Mouse (Mus musculus): Measurements from ENCODE around the gene Zdhhc7. TPM values are rescaled to one million over a fixed set of nuclear protein-coding genes. Genes with fewer than 3 reads are reported as not detected.

Zdhhc7 gene
- total RNA-seq, 2 experiments from 2014 or later = 33.9 to 35.9 TPM

GRCm38 (mm10) chr8:120078080-120078479, 23.2 kb downstream of the Zdhhc7 start:
- peak; percentile 83 for TF ChIP-seq CTCF (conservative IDR thresholded peaks at IDR 0.05)
- no peak overlapping the region for H3K4me3 ChIP-seq
- H3K27ac ChIP-seq = no peak overlapping the region
- peak; percentile 62 to 72 for DNase-seq (ENCODE audit: low spot score in 2 of 2)

GRCm38 (mm10) chr8:120075347-120075746, 25.9 kb downstream of the Zdhhc7 start:
- H3K27ac ChIP-seq = no peak overlapping the region
- no peak overlapping the region for H3K4me3 ChIP-seq
- no peak for DNase-seq (ENCODE audit: low spot score in 2 of 2)
- no peak for TF ChIP-seq CTCF (conservative IDR thresholded peaks at IDR 0.05)

DNA sequence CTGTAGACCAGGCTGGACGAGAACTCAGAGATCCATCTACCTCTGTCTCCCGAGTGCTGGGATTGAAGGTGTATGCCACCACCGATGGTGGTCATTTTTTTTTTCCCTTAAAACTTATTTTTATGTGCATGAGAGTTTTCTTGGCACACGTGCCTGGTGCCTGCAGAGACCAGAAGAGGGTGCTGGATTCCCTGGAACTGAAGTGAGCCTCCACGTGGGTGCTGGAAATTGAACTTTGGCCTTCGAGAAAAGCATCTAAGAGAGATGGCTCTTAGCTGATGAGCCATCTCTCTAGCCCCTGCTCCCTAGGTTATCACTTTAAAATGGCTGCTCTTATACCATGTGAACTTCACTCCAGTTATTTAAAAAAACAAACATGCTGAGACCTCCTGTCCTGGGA, 26.8 kb downstream of the Zdhhc7 start:
- no peak for DNase-seq (ENCODE audit: low spot score in 2 of 2)
- peak; percentile 24; the same call in 1 of the 2 replicates for TF ChIP-seq CTCF (conservative IDR thresholded peaks at IDR 0.05)
- Histone ChIP-seq H3K27ac (no peak overlapping the region), H3K4me3 (no peak overlapping the region)

DNA sequence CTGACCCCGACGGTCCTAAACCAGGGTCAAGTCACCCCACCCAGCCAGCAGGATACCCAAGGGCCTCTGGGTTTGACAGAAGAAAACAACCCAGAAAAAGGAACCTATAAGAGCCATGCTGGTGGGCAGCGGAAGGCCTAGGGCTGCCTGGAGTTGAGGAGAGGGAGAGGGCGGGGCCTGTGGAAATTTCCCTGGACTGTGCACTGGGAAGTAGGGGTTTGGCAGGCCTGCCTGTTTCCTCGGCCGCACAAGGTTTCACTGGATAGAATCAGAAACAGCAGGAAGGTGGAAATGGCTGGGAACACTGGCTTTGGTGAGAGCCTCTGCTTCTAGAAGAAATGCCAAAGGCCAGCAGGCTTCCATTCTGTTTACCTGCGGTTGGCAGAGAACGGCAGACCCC, 28.5 kb downstream of the Zdhhc7 start:
- no peak for DNase-seq (ENCODE audit: low spot score in 2 of 2)
- no peak overlapping the region for H3K27ac ChIP-seq
- H3K4me3 ChIP-seq = no peak overlapping the region
- no peak for TF ChIP-seq CTCF (conservative IDR thresholded peaks at IDR 0.05)

GRCm38 (mm10) chr8:120072259-120072658, 29.0 kb downstream of the Zdhhc7 start:
- no peak for DNase-seq (ENCODE audit: low spot score in 2 of 2)
- Histone ChIP-seq H3K4me3 (no peak overlapping the region), H3K27ac (no peak overlapping the region)
- TF ChIP-seq CTCF (conservative IDR thresholded peaks at IDR 0.05) = no peak

DNA sequence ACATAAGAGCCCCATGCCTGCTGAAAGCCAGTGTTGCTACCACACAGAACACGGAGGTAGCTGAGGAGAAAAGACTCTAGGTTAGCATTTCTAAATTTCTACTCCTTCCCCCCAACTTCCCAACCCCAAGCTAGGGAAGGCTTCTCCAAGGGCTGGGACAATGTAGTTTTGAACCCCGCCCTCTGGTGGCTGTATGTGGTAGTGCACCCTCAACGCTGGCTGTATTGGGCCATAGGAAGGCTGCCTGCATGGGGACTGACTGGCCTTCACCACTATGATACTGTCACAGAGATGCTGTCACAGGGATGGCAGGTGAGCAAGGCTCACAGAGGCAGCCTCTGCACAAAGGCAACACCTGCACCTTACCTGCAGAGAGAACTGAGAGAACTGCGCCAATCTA, 29.6 kb downstream of the Zdhhc7 start:
- peak; percentile 96 for TF ChIP-seq CTCF (conservative IDR thresholded peaks at IDR 0.05)
- peak; percentile 63 to 87 for DNase-seq (ENCODE audit: low spot score in 2 of 2)
- no peak overlapping the region for H3K4me3 ChIP-seq
- H3K27ac ChIP-seq = no peak overlapping the region

GRCm38 (mm10) chr8:120067936-120068668, 33.2 kb downstream of the Zdhhc7 start:
- H3K27ac ChIP-seq = no peak overlapping the region
- DNase-seq (ENCODE audit: low spot score in 2 of 2) = no peak
- H3K4me3 ChIP-seq = no peak overlapping the region
- no peak for TF ChIP-seq CTCF (conservative IDR thresholded peaks at IDR 0.05)

GRCm38 (mm10) chr8:120066226-120066625, 35.1 kb downstream of the Zdhhc7 start:
- H3K27ac ChIP-seq = no peak overlapping the region
- DNase-seq (ENCODE audit: low spot score in 2 of 2) = no peak
- TF ChIP-seq CTCF (conservative IDR thresholded peaks at IDR 0.05) = no peak
- no peak overlapping the region for H3K4me3 ChIP-seq

DNA sequence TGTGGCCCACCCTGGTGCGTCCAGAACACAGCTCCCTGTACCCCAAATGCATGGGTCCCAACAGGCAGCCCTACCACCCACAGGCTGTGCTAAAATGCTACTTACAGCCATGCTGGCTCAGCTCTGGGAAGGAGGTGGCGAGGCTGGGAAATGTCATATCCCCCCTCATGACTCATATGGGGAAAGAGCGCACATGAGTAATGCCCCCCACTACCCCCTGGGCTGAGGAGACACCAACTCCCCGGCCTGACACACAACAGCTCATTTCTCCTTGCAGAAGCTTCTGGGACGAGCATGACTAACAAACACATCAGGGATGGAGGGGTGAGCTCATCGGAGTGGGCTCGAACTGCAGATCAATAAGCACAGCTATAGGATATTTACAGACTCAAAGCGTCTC, 35.7 kb downstream of the Zdhhc7 start:
- no peak for TF ChIP-seq CTCF (conservative IDR thresholded peaks at IDR 0.05)
- H3K4me3 ChIP-seq = no peak overlapping the region
- no peak for DNase-seq (ENCODE audit: low spot score in 2 of 2)

DNA sequence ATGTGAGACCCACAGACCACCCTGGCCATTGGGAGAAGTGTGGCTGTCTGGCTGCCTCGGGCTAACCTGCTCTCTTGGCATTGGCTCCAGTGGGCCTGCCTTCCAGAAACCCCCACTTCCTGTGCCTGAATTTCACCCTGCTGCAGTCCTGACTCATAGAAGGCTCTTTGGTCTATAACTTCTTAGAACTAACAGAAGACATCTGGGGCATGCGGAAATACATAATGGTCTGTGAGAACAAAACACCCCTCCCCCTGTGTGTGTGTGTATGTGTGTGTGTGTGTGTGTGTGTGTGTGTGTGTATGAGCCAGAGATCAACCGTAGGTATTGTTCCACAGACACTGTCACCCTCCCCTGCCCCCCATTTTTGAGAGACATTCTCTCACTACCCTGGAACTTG, 38.0 kb downstream of the Zdhhc7 start:
- DNase-seq (ENCODE audit: low spot score in 2 of 2) = no peak
- Histone ChIP-seq H3K27ac (no peak overlapping the region), H3K4me3 (no peak overlapping the region)
- no peak for TF ChIP-seq CTCF (conservative IDR thresholded peaks at IDR 0.05)

More for the DNA sequence above, 35.7 kb downstream of the Zdhhc7 start:
- no peak overlapping the region for H3K27ac ChIP-seq

GRCm38 (mm10) chr8:120062742-120063141, 38.5 kb downstream of the Zdhhc7 start:
- no peak for DNase-seq (ENCODE audit: low spot score in 2 of 2)
- no peak for TF ChIP-seq CTCF (conservative IDR thresholded peaks at IDR 0.05)
- Histone ChIP-seq H3K4me3 (no peak overlapping the region), H3K27ac (no peak overlapping the region)

GRCm38 (mm10) chr8:120057078-120057477, 44.2 kb downstream of the Zdhhc7 start:
- H3K27ac ChIP-seq = no peak overlapping the region
- H3K4me3 ChIP-seq = no peak overlapping the region
- no peak for DNase-seq (ENCODE audit: low spot score in 2 of 2)
- no peak for TF ChIP-seq CTCF (conservative IDR thresholded peaks at IDR 0.05)

DNA sequence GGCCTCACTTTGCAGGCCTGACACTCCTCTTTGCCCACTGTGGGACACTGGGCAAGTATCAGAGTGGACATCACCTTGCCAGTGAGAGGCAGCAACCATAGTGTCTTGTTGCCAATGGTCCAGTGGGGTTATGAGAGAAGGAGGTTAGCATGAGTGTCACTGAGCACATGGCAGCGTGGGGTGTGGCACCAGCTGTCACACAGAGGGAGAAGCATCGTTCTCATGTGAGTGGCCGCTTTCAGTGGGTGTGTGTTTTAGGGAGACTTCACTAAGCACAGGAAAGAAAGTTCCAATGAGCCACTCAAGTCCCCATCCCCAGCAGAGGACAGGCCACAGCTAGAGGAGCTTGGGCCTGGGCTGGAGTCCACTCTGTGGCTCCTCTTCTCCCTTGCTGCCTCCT, 46.4 kb downstream of the Zdhhc7 start:
- Histone ChIP-seq H3K4me3 (no peak overlapping the region), H3K27ac (no peak overlapping the region)
- TF ChIP-seq CTCF (conservative IDR thresholded peaks at IDR 0.05) = no peak
- DNase-seq (ENCODE audit: low spot score in 2 of 2) = no peak

DNA sequence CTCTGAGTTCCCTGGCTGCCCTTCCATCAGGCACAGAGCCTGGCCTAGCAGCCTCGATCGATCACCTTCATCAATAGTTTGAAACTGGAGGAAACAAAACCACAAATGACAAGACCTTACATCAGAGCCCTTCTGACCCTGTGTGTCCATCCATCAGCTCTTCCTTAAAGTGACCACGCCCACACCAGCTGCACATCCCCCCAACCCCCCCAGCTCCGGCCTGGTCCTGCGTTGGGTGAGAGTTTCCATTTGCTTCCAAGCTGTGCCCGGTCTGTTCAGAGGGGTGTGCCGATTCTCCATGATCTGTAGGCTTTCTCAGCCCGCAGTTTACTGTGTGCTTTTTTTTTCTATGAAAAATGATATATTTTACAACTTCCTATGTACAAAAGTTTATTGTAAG, 49.0 kb downstream of the Zdhhc7 start:
- no peak for TF ChIP-seq CTCF (conservative IDR thresholded peaks at IDR 0.05)

More for the DNA sequence above, 49.0 kb downstream of the Zdhhc7 start:
- H3K4me3 ChIP-seq = no peak overlapping the region
- DNase-seq (ENCODE audit: low spot score in 2 of 2) = no peak
- H3K27ac ChIP-seq = no peak overlapping the region
